Mouse (Mus musculus) cerebral cortex, adult 2 months (tissue): ENCODE measurements around the gene Des.

Experiments used
- WGBS: fragments of 180-500 bp; shearing (Covaris S2); methylation state at CpG from one replicate; pipeline ENCODE4 v1.1.7; 2018; 5-methylcytosine and 5-hydroxymethylcytosine counted together

Gene Des

GRCm38 (mm10) chr1:75384470-75385141, 24.5 kb downstream of the Des start:
- 58% methylated on average over 20 of the region's 27 CpGs for WGBS

- WGBS, result 45% methylated on average over 20 of the region's 20 CpGs
Observed at GRCm38 (mm10) chr1:75385142-75385730, 25.1 kb downstream of the Des start.

- 28% methylated on average over 4 of the region's 4 CpGs for whole genome bisulfite sequencing
Observed at GRCm38 (mm10) chr1:75386149-75386548, 26.0 kb downstream of the Des start.

DNA sequence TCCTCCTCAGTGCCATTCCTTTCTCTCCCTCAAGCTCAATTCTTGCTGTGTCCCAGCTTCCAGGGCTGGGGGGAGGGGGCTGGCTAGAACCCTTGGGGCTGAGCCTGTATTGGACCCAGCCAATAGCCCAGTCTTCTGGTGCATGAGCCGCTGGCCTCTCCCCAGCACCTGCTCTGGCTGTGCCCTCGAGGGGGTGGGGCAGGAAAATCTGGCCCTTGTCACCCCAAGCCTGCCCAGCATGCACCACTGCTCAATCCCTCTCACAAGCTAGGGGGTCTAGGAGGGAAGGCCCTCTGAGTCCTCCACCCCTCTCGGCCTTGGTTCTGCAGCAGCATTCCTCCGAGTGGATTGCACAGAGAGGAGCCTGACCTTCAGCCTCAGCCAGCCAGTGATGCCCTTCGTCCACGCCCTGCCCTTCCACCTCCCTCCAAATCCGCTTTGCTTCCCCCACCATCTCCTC, 27.4 kb downstream of the Des start:
- 21% methylated on average over 7 of the region's 7 CpGs for WGBS

GRCm38 (mm10) chr1:75387929-75388897, 28.1 kb downstream of the Des start:
- 14% methylated on average over 94 of the region's 94 CpGs for WGBS

DNA sequence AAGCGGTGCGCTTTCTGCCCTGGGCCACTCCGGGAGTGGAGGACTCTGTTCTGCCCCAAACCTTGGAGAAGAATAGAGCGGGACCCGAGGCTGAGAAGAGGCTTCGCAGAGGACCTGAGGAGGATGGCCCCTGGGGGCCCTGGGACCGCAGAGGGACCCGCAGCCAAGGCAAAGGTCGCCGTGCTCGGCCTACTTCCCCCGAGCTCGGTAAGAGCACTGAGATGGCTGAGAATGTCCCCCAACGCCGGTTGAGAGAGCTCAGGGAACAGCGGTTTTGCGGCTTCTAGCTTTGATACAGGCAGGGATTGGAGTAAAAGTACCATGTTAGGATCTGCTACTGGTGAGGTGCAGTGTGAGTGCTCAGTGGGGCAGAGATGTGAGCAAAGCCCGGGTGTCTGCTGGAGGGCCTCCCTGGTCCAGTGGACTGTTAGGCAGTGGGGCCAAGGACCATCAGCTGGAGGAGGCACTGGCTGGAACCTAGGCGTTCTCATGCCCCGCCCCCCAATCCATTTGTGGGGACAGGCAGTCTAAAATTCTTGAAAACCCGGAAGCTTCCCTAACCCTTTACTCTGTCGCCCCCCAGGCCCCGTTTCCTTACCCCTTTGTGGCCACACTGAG, 28.9 kb downstream of the Des start:
- 36% methylated on average over 23 of the region's 23 CpGs for WGBS

DNA sequence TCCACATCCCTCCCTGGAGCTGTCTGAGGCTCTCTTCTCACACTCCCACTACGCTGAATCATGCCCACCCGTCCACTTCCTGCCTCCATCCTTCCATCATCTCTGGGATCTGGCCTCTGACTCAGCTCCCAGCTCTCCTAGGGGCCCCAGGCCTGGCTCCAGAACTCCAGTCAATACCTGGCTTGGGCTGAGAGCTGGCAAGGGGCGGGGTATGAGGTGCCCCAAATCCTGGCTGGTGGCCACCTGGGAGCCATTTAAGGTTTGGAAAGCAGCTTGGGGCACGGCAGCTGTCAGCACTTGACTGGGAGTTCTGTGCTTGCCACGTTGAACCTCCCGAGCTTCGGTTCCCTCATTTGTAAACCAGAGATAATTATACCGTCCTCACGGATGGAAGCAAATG, 33.0 kb downstream of the Des start:
- WGBS, result 23% methylated on average over 9 of the region's 9 CpGs

DNA sequence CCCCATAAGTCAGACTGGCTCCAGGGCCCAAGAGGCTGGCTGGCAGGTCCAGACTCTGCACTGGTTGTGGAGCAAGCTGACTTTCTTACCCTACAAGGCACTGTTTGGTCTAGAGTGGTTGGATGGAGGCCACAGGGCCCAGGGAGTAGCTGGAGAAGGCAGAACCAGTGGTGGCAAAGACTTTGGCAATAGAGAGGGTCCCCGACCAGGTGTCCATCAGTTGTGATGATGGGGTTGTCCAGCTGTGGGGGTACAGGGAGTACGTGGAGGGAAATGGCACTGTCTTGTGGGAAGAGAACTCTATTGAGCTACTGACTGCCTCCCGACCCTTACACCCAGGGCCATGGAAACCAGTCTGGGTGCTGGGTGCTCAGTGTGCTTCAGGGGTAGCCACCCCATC, 33.7 kb downstream of the Des start:
- WGBS, result 91% methylated on average over 3 of the region's 3 CpGs

GRCm38 (mm10) chr1:75398761-75399402, 38.8 kb downstream of the Des start:
- WGBS, result 19% methylated on average over 9 of the region's 9 CpGs

GRCm38 (mm10) chr1:75399755-75400492, 39.8 kb downstream of the Des start:
- 22% methylated on average over 15 of the region's 15 CpGs for WGBS

DNA sequence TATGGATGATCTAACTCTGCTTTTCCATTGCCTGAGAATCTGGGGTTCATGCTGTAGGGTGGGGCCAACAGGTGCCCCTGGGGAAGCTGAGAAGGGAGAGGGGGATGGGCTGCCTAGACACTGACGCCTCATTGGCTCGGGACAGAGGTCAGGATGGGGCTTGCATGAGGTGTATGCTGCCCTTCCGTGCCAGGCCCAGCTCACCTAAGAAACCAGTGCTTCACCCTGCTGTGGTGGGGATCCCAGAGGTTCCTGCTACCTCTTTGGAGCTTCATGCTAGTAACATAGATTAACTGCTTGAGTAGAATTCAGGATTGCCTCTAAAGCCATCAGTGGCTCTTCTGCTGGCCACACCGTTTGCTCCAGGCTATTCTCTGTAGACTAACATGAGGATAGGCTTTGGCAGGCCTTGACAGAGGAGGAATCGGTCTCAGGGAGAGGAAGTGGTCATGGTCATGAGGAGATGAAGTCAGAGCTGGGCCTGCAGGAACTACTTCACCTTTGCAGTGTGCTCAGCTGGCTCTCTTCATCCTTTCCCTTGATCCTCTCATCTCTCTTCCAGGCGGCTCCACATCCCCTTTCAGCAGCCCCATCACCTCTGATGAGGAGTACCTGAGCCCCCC, 40.5 kb downstream of the Des start:
- 58% methylated on average over 6 of the region's 6 CpGs for WGBS

GRCm38 (mm10) chr1:75405547-75405946, 45.4 kb downstream of the Des start:
- WGBS, result 66% methylated on average over 3 of the region's 3 CpGs

GRCm38 (mm10) chr1:75406173-75406572, 46.0 kb downstream of the Des start:
- 91% methylated on average over 15 of the region's 15 CpGs for WGBS

GRCm38 (mm10) chr1:75407056-75407455, 46.9 kb downstream of the Des start:
- WGBS, result 86% methylated on average over 9 of the region's 9 CpGs

DNA sequence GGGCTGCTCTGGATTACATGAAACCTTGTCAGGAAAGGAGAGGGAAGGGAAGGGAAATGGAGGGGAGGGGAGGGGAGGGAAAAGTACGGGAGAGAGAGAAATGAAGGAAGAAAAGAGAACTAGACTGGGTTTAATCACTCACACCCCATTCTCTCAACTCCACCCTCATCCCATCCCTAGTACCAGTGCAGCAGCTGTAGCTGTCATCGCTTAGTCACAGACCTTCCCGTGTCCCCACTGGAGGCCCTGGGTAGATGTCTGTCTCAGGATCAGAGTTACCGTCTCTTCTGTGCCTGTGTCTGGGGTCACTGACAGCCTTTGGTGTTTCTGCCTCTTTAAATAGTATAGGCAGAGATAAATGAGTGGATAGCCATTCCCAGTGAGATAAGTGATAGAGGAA, 48.1 kb downstream of the Des start:
- 57% methylated on average over 4 of the region's 4 CpGs for WGBS

DNA sequence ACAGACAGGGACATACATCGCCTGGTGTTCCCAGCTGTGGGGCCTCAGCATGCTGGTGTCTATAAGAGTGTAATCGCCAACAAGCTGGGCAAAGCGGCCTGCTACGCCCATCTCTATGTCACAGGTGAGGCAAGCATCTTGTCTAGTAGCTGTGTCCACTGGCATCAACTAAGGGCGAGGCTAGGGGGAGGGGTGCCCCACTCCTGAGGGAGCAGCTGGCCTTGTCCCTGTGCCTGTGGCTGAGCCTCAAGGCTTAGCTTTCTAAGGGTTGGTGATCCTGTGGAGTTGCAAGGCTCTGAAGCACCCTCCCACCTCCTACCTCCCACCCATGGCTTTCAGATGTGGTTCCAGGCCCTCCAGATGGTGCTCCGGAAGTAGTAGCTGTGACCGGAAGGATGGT, 49.8 kb downstream of the Des start:
- WGBS, result 83% methylated on average over 7 of the region's 7 CpGs

DNA sequence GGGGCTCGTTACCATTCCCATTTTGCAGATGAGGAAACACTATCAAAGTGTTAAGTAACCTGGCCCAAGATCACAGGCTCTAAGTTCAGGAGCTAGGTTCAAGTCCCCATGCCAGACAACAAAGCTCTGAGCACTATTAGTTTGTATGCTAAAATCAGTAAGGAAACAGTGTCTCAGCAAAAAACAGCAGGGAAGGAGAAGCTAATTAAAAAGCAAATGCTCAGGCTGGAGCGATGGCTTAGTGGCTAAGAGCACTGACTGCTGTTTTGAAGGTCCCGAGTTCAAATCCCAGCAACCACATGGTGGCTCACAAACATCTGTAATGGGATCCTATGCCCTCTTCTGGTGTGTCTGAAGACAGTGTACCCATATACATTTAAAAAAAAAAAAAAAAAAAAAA, 52.1 kb downstream of the Des start:
- WGBS, result 86% methylated on average over 3 of the region's 3 CpGs

DNA sequence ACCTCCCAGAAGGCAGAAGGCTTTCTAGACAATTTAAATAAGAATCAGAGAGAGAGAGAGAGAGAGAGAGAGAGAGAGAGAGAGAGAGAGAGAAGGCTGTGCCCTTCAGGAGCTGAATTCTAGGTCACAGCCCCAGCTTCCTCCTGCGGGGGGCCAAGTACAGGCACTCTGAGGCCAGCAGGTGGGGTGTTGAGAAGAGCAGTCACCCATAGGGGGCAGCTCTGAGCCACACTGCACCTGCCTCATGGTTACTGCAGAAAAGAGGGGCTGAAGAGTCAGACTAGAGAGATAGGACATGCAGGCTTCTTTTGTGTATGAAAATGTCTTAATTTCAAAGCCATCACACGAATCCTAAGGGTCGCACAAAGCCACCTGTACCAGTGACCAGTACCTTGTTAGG, 53.6 kb downstream of the Des start:
- WGBS, result 68% methylated on average over 3 of the region's 3 CpGs
